Mouse (Mus musculus): Measurements from ENCODE around the gene Btrc. TPM values are rescaled to one million over a fixed set of nuclear protein-coding genes. Genes with fewer than 3 reads are reported as not detected.

The Btrc gene
- total RNA-seq, 1 experiment from 2014 or later: 16.4 TPM

Other genes starting within 250 kb of the Btrc start
- gene Tlx1, start 213.1 kb upstream of the Btrc start, total RNA-seq (2017): not detected in 3 replicates
- not detected in 3 replicates for gene Lbx1, start 127.9 kb upstream of the Btrc start, total RNA-seq (2017)
- gene Poll, start 196.8 kb downstream of the Btrc start, total RNA-seq (2017): 4.7 to 6.3 TPM (median 5.7 TPM) in 3 replicates
- gene Gm17018, start 196.9 kb downstream of the Btrc start, total RNA-seq (2017): 16.6 to 18.7 TPM (median 16.9 TPM) in 3 replicates